Mouse (Mus musculus) CH12.LX (cell line): ENCODE measurements around the gene Pip5k1b. TPM values are rescaled to one million over a fixed set of nuclear protein-coding genes. Genes with fewer than 3 reads are reported as not detected.

Experiments used
- DNase-seq: peaks from one replicate; pipeline ENCODE4 v3.0.0-alpha.2; 2013; ENCODE audit errors: extremely low read depth
- H3K27ac ChIP-seq: 2 replicates; pipeline ENCODE4 v1.5.1; 2012; ENCODE audit warnings: low read depth, mild to moderate bottlenecking, control low read depth, moderate library complexity; ENCODE audit not compliant: insufficient read depth
- H3K27me3 ChIP-seq: replicated peaks from 2 replicates; pipeline ENCODE3; 2012; ENCODE audit warnings: inconsistent platforms
- H3K36me3 ChIP-seq, 2 experiments: replicated peaks in 1 of 2; 2 replicates each; pipeline versions ENCODE3 to v1.6.1; 2012; ENCODE audit warnings: inconsistent platforms in 1 of 2, low read length in 1 of 2, mild to moderate bottlenecking in 1 of 2, mixed read lengths in 1 of 2, moderate library complexity in 1 of 2; ENCODE audit not compliant: control insufficient read depth in 1 of 2, insufficient read depth in 1 of 2
- H3K4me1 ChIP-seq, 2 experiments: 2 replicates each; pipeline ENCODE4 v1.6.1; 2012; ENCODE audit warnings: inconsistent platforms in 1 of 2, moderate library complexity in 1 of 2; ENCODE audit not compliant: insufficient read depth in 2 of 2, control insufficient read depth in 1 of 2
- H3K4me2 ChIP-seq: 2 replicates; pipeline ENCODE4 v1.6.1; 2012; ENCODE audit warnings: low read depth, mild to moderate bottlenecking, control low read depth; ENCODE audit not compliant: poor library complexity, insufficient read depth, severe bottlenecking
- H3K4me3 ChIP-seq, 3 experiments: fragments of 150-350 bp in 1 of 3; sonication (generic) in 1 of 3; replicated peaks in 1 of 3; 2 replicates each; pipeline versions ENCODE3 to v1.5.1; 2011 to 2012; ENCODE audit warnings: low read depth in 2 of 3, low read length in 2 of 3, mild to moderate bottlenecking in 2 of 3, moderate library complexity in 2 of 3, control low read depth in 1 of 3, improper control_type of control experiment in 1 of 3, inconsistent platforms in 1 of 3, mixed read lengths in 1 of 3; ENCODE audit not compliant: poor library complexity in 1 of 3
- H3K79me2 ChIP-seq: replicated peaks from 2 replicates; pipeline ENCODE4 v1.6.1; 2012; ENCODE audit warnings: mild to moderate bottlenecking, moderate library complexity; ENCODE audit not compliant: control insufficient read depth, poor library complexity, insufficient read depth, severe bottlenecking; ENCODE audit errors: extremely low read depth
- H3K9ac ChIP-seq: 2 replicates; pipeline ENCODE4 v1.6.1; 2012; ENCODE audit warnings: low read depth, mild to moderate bottlenecking, control low read depth, moderate library complexity; ENCODE audit not compliant: insufficient read depth
- H3K9me3 ChIP-seq: replicated peaks from 2 replicates; pipeline ENCODE3; 2012; ENCODE audit warnings: low read length, inconsistent platforms, mixed read lengths
- BHLHE40 ChIP-seq: IDR thresholded peaks from 2 replicates; pipeline ENCODE4 v1.6.1; 2011; ENCODE audit warnings: mild to moderate bottlenecking, low read depth, low read length, improper control_type of control experiment
- CHD2 ChIP-seq: IDR thresholded peaks from 2 replicates; pipeline ENCODE4 v1.6.1; 2011; ENCODE audit warnings: low read length, improper control_type of control experiment
- ELF1 ChIP-seq: IDR thresholded peaks from 2 replicates; pipeline ENCODE4 v1.6.1; 2014; ENCODE audit warnings: low read depth, mild to moderate bottlenecking, inconsistent platforms, low read length, improper control_type of control experiment
- JUND ChIP-seq: conservative IDR thresholded peaks from 2 replicates; pipeline ENCODE4 v1.6.1; 2011; ENCODE audit warnings: low read depth, low read length, improper control_type of control experiment
- KAT2A ChIP-seq: IDR thresholded peaks from 2 replicates; pipeline ENCODE4 v1.6.1; 2012; ENCODE audit warnings: low read length, improper control_type of control experiment, inconsistent platforms; ENCODE audit not compliant: insufficient replicate concordance
- MAX ChIP-seq: IDR thresholded peaks from 2 replicates; pipeline ENCODE4 v1.6.1; 2011; ENCODE audit warnings: low read length, improper control_type of control experiment
- MEF2A ChIP-seq: IDR thresholded peaks from 2 replicates; pipeline ENCODE4 v1.6.1; 2014; ENCODE audit warnings: low read depth, mild to moderate bottlenecking, inconsistent platforms, low read length, improper control_type of control experiment, borderline replicate concordance
- NRF1 ChIP-seq: IDR thresholded peaks from 2 replicates; pipeline ENCODE4 v1.6.1; 2014; ENCODE audit warnings: low read depth, mild to moderate bottlenecking, inconsistent platforms, low read length, improper control_type of control experiment, moderate library complexity
- POLR2A ChIP-seq: IDR thresholded peaks from 2 replicates; pipeline ENCODE4 v1.6.1; 2011; ENCODE audit warnings: low read depth, mild to moderate bottlenecking, improper control_type of control experiment, low read length
- POLR2AphosphoS2 ChIP-seq: IDR thresholded peaks from 2 replicates; pipeline ENCODE4 v1.6.1; 2011; ENCODE audit warnings: low read depth, low read length, improper control_type of control experiment
- SIN3A ChIP-seq: IDR thresholded peaks from 2 replicates; pipeline ENCODE4 v1.6.1; 2012; ENCODE audit warnings: low read length, improper control_type of control experiment, inconsistent platforms
- TBP ChIP-seq: conservative IDR thresholded peaks from 2 replicates; pipeline ENCODE4 v1.6.1; 2011; ENCODE audit warnings: low read depth, low read length, improper control_type of control experiment
- ZNF384 ChIP-seq: IDR thresholded peaks from 2 replicates; pipeline ENCODE4 v1.6.1; 2012; ENCODE audit warnings: low read depth, low read length, improper control_type of control experiment, inconsistent platforms
- dilution Hi-C: fragments of 300-500 bp; cut with MboI; formaldehyde crosslinking; loops from 2 replicates; pipeline ENCODE4 v1.14.3; 2020; ENCODE audit warnings: low sequenced_read_pairs; ENCODE audit not compliant: extremely low pct_unique_long_range_greater_than_20kb, extremely low pct_ligation_motif_present
- in situ Hi-C: fragments of 300-500 bp; cut with MboI; formaldehyde crosslinking; loops from 3 replicates; pipeline ENCODE4 v1.14.3; 2019; ENCODE audit warnings: low sequenced_read_pairs, low pct_ligation_motif_present, low pct_unique_long_range_greater_than_20kb, mixed read lengths
- polyA plus RNA-seq: library from polyadenylated mRNA; unstranded; fragments of >175 nt; gene quantifications from 2 replicates; pipeline ENCODE4 v1.2.1, GENCODE M21; 2012; ENCODE audit warnings: low read depth; ENCODE audit not compliant: insufficient read length
- total RNA-seq, 2 experiments: library from RNA; depleted of rRNA; stranded (reverse); fragments of 300-350 nt in 1 of 2; fragments of >200 nt in 1 of 2; gene quantifications; 2 replicates each; pipeline ENCODE4 v1.2.3; 2012 to 2014

Gene Pip5k1b
- total and polyA plus RNA-seq, 3 experiments: 1.7 to 2.9 (median 2.0) TPM

DNA sequence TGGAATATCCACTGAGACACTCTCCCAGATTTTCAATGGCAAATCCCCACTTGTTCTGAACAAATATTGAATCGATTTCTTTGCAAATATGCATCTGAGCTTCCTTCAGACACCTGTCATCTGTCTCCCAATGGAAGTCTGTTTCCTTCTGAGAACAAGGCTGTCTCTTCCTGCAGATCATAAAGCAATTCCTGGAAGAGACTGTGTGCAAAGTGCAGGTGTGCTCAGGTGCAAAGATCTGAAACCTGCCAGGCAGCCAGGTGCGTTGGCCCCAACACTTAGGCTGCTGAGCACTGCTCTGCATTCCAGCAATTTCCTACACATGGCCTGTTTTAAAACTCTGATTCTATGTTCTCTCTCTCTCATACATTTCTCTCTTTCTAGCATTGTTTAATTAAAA lies 237.9 kb downstream of the Pip5k1b start:
- Histone ChIP-seq H3K79me2 (no peaks in the 10 kb centered on the region), H3K27me3 (no peaks in the 10 kb centered on the region), H3K9ac (no peak overlapping the region), H3K4me2 (no peak overlapping the region), H3K4me1 (peaks cover 2 to 26% of the 10 kb centered on the region in 2 experiments; a peak in 3 of 4 replicates), H3K36me3 (no peaks in the 10 kb centered on the region), H3K27ac (no peak overlapping the region), H3K9me3 (no peaks in the 10 kb centered on the region), H3K4me3 (no peak overlapping the region)
- dilution Hi-C loops: no loop called here
- in situ Hi-C loops: loop anchor here (25.0 kb wide), 1 partner anchor 95 kb away; no protein-coding TSS in a partner anchor
- no peak for DNase-seq
- TF ChIP-seq TBP (no peak), NRF1 (no peak), CHD2 (no peak), SIN3A (no peak), POLR2A (no peak)

DNA sequence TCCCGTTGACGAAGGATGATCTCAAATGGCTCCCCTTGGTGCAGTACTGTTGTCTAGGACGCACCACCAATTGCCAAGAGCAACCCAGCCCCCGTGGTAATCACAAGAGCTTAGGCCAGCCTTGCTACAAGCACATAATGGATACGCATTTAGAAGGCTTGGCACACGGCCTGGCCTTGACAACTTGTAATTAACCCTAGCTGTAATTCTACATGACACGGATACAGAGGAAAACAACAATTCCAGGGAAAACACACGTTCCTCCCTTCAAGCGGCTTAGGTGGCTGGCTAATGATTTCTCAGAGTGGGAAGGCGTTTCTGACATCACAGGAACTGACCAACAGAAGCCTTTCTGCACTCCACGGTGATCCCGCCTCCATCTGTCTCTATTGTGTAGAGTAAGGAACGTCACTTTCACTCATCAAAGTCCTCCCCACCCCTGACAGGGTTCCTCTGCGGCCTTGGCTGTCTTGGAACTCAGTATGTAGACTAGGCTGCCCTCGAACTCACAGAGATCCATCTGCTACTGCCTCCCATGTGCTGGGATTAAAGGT lies 238.6 kb downstream of the Pip5k1b start:
- H3K27me3 ChIP-seq: no peaks in the 10 kb centered on the region
- no peak for TF ChIP-seq MEF2A
- no peak for TF ChIP-seq NRF1
- no peak for TF ChIP-seq JUND
- no peak for TF ChIP-seq BHLHE40
- TF ChIP-seq ZNF384: no peak
- no peak for TF ChIP-seq MAX
- TF ChIP-seq ELF1: no peak
- no peak for TF ChIP-seq KAT2A
- TF ChIP-seq POLR2AphosphoS2: no peak
- no peaks in the 10 kb centered on the region for H3K9me3 ChIP-seq
- no peak overlapping the region for H3K4me3 ChIP-seq
- H3K27ac ChIP-seq: no peak overlapping the region
- in situ Hi-C loops: loop anchor here (25.0 kb wide), 1 partner anchor 95 kb away; no protein-coding TSS in a partner anchor
- DNase-seq: no peak
- no peaks in the 10 kb centered on the region for H3K79me2 ChIP-seq
- no peak overlapping the region for H3K4me2 ChIP-seq
- no peak overlapping the region for H3K9ac ChIP-seq
- peaks cover 2 to 24% of the 10 kb centered on the region in 2 experiments; a peak in 3 of 4 replicates for H3K4me1 ChIP-seq
- dilution Hi-C loops: no loop called here
- H3K36me3 ChIP-seq: no peaks in the 10 kb centered on the region
